Mouse (Mus musculus) fibroblast of lung, adult 2 months (primary cell): ENCODE results near the gene Pou3f1.

ENCODE experiments used
- DNase-seq: peaks from one replicate; pipeline ENCODE4 v3.0.0-alpha.2; 2011; ENCODE audit warnings: low read depth

The Pou3f1 gene

DNA sequence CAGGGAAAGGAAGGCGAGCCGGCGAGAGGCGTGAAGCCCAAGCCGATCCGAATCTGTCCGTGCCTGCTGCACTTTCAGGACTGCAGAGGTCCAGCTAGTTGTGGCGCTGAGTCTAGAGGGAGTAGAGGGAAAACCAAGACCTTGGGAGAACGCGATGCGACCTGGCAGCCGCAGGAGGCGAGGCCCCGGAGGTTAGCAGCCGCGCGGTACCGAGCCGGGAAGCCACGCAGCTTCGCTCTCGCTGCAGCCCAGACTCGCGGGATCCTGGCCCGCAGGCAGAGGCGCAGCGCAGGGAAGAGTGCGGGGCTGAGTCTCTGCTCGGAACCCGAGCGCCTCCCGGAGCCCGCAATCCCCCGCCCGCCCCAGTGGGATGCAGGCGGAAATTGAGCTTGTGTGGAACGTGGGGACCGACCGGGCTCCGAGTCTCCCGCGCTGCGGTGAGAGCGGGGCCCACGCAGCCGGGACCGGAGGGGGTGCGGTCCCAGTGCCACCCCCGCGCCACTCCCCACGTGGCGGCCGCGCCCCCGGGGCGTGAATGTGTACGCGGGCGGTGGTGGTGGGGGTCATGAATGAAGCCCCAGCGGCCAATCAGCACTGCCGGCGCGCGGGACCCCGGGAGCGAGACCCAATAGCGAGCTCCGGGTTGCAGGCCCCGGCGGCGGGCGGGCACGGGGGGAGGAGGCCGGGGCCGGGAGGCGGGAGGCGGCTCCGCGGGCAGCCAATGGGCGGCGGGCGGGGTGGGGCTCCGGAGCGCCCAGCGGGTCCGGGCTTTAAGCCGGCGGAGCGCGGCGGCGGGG lies 445 bp downstream of the Pou3f1 start:
- peak; percentile 19 for DNase-seq

DNA sequence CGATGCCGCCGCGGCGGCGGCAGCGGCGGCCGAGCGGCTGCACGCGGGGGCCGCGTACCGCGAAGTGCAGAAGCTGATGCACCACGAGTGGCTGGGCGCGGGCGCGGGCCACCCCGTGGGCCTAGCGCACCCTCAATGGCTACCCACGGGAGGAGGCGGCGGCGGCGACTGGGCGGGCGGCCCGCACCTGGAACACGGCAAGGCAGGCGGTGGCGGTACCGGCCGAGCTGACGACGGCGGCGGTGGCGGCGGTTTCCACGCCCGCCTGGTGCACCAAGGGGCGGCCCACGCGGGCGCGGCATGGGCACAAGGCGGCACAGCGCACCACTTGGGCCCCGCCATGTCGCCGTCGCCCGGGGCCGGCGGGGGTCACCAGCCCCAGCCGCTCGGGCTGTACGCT lies 1.2 kb downstream of the Pou3f1 start:
- no peak for DNase-seq

DNA sequence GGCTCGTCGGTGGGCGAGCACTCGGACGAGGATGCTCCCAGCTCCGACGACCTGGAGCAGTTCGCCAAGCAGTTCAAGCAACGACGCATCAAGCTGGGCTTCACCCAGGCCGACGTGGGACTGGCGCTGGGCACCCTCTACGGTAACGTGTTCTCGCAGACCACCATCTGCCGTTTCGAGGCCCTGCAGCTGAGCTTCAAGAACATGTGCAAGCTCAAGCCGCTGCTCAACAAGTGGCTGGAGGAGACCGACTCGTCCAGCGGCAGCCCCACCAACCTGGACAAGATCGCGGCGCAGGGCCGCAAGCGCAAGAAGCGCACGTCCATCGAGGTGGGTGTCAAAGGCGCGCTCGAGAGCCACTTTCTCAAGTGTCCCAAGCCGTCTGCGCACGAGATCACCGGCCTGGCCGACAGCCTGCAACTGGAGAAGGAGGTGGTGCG lies 1.8 kb downstream of the Pou3f1 start:
- no peak for DNase-seq

DNA sequence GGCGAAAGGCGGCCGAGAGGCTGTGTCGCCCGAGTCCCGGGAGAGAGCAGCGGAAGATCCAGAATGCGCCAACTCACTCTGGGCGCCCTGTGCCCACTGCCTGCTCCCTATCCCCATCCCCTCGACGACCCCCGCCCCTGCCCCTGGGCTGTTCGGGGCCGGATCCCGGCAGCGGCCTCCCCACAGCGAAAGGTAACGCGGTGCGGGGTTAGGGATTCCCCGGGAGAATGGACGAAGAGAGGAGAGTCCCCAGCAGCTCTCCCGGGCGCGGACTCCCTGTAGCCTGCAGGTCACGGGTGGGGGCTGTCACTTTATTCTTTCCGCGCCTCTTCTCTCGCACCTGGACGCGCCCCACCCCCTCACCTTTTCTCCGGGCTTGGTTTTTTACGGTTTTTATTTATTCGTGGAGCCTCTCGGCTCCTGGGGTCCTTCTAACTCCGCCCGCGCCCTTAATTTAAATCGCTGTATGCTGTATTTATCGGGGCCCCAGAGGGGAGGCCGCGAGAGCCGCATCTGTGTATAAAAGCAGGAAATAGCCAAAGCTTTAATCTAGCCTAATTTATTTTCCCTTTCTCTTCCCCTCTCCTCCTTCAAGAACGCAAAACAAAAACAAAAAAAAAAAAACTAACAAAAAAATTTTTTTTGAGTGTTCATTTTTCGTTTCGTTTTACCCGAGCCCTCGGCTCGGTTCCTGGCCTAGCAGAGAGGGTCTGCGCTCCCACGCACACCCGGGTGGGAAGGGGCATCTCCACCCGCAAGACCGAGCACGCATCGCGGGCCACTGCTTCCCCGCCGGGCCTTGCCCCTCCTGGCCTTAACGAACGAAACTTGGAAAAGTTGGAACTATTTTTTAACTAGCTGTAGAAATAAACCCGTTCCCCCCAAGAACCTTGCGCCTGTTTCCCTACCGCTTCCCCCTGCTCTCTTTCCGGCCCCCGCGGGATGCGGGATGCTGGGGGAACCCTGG lies 2.9 kb downstream of the Pou3f1 start:
- no peak for DNase-seq

DNA sequence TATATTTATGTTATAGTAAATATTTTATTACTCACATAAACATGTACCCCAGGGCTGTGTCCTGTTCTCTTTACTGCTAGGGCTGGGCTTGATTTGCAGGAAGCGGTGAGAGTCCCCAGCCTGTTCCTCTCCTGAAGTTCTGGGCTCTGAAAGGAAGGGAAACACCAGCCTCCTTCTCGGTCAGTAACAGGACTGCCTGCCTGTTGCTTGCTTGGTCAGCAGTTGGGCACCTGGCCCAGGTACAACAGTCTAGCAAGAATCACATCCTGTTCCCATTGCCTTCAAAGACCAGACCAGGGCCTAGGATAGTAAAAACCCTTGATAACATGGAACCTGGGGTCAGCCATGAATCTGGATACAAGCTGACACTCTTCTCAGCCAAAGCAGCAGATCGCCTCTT lies 4.0 kb downstream of the Pou3f1 start:
- DNase-seq = no peak

DNA sequence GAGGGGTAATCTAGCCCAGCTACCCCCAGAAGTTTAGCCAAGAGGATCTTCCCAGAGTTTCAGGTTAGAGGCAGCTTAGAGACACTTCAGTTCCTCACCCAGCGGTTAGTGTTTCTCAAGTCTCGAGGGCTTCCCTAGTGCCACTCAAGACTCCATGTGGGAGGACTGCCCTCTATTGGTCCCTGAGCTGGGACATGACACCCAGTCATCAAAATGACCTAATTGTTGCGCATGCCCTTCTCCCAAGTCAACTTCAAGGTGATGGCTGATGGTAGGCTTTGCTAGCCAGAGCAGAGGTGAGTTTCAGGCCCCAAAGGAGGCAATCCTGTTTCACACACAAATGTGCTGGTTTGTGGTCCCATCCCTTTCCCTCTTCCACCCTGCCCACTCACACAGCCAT lies 6.4 kb downstream of the Pou3f1 start:
- DNase-seq = no peak

DNA sequence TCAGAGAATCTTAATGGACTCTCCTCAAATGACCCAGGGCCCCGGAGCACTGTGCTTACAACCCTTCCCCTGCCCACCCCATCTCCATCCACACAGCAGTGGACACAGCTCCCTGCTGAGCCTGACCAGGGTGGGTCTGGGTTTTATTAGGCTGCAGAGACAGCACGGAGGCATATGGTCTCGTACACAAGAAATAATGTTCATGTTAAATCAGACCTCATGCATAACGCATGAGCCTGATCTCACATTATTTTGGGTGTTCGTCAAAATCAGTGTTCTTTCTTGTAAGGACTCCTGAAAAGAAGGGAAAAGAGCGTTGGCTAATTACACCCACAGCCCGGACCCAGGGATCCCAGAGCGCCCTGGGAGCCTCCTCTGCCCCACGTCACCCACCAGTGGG lies 7.6 kb downstream of the Pou3f1 start:
- DNase-seq = no peak

DNA sequence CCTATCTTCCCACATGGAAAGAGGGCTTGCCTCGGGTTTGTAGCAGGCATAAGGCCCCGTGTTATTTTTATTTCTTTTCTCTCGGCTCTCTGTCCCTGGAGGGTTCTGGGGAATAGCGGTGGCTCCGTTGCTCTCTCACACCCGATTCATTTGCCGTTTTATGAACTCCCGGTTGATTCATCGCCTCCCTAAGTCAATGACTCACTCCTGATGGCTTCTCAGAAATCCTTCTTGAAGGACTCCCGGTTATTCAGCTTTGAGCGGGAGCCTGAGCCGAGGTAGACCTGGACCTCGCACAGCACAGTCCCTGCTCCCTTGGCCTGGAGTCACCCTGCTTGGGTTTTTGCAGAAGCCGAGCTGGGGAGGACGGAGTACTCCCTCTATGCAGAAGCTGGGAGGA lies 8.0 kb downstream of the Pou3f1 start:
- no peak for DNase-seq

DNA sequence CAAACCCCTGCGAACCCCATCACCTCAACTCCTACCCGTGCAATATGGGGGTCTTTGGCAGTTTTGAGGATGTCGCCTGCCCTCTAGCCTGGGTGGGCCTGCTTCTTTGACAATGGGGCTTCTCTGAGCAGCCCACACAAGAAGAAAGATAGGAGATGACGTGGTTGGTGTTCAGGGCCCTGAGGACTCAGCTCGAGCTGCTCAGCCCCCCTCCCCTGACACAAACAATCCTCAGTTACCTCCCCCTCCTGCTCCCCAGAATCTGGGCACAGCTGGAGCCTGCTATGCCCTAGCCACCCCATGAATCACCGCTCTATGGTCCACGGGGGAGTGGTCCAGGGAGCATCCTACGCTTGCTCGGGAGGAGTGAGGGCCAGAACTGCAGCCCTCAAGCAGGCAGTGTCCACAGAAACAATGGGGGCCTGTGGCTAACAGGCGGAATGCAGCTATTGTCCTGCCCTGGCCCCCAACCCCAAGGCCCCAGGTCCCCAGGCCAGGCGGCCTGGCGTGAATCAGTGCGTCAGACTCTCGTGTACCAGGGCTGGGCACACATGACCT lies 10.9 kb downstream of the Pou3f1 start:
- no peak for DNase-seq

DNA sequence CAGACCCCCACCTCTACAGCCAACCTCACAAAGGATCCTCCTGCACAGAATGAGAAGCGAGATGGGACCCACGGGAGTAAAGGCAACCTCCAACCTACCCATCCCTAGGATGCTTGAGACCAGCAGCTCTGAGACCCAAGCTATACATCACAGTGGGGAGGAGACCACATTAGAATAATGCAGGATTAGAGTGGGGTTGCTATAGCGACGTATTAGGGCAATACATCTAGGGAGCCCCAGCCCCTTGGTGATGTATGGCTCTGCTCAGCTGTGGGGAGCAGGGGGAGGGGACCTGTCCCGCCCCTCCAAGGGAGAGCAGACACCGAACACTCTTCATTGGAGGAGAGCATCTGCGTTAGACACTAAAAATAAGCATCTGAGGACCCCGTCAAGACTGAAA lies 11.5 kb downstream of the Pou3f1 start:
- no peak for DNase-seq

DNA sequence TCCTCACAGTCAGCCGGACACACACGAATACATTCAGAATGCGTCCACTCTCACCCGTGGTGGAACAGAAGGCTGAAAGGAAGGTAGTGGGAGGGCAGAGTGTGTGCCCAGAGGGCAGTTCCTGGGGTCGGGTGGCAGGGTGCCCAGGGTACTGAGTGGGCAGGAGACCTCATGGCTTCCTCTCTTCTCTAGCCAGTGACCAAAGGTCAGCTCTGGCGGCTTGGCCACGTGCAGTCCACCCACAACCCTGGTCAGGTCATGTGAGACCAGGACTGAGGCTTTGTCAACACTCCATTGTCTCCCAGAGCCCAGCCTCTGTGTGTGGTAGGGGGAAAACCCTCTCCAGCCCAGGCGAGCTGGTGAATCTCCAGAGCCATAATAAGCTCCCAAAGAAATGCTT lies 13.6 kb downstream of the Pou3f1 start:
- no peak for DNase-seq

DNA sequence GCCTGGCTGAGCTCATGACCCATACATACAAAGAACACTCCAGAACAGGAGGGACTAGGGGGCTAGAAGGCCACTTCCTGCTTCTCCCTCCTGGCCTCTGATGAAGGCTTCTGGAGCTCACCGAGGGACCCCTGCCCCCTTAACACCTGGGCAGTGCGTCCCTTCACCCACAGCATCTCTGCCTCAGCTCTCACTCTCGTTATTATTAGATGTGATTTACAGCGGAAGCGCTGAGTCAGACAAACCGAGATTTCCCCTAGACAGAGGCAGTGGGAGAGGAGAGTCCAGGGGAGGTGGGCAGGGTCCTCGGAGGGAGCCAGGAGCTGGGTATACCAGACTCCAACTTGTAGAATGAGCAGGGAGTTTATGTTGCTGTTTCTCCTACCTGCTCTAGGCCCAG lies 15.0 kb downstream of the Pou3f1 start:
- no peak for DNase-seq

DNA sequence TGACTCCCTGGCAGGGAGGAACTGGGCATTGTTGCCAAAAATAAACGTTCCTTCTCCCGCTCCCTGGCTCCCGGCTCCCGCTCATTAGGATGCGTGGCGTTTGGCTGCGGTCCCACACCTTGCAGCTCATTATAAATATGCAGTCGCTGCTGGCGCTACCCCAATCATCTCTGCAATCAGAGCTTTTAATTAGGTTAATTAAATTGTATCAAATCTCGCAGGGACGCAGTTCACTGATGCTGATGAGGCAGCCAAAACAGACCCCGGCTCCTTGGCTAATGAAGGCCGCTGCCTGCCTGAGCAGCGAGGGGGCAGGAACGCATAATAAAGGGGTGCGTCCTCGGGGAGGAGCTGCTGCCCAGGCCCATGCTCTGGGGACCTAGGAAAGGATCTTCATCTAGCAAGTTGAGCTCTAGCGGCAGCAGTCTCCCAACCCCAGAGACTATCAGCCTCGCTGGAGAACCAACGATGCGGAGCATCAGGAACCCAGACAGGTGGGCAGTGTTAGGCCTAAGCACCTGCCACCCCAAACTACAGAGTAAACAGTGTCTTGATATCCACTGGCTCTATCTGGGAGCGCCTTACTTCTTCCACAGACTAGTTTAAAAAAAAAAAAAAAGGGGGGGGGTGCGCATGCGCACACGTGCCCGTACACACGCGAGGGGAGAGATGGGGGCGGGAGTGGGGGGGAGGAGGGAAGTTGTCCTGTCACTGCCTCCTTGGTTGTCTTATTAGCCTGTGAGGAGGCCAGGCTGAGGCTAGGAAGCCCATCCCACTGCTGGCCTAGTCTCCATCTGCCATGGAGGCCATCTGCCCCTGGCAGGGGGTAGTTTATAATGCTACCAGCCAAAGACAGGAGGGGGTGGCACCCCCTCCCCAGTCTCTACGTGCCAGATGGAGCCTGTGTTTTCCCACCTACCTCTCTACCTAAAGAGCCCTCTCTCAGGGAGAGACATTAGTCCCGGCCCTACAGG lies 16.0 kb downstream of the Pou3f1 start:
- no peak for DNase-seq

DNA sequence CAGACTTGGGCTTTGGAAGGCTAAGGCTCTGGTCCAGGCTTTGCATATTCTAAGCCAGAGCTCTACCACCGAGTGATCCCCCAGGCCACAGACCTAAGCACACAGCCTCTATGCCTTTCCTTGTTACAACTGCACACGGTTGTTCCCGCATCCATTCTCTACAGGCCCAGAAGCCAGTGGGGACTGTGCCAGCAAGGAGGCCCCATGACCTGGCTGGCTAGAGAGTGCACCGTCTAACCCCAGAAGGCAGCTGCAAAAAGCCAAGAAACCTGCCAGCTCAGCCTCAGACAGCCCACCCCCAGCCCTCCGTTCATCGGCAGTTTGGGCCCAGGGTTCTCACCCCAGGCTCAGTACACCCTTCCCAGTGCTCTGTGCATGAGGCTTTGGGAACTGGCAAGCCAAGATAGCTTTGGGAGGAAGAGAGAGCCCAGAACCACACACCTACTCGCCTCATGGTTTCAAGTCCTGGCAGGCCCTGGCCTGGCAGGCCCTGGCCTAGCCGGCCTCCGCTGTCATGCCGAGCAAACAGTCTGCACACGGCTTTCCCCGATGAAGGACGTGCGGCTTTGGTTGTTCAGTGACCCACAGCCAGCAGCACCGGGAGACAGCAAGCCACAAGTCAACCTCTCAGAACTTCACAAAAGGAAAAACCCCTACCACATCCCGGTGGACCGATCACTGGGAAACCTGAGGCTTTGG lies 17.9 kb downstream of the Pou3f1 start:
- no peak for DNase-seq

DNA sequence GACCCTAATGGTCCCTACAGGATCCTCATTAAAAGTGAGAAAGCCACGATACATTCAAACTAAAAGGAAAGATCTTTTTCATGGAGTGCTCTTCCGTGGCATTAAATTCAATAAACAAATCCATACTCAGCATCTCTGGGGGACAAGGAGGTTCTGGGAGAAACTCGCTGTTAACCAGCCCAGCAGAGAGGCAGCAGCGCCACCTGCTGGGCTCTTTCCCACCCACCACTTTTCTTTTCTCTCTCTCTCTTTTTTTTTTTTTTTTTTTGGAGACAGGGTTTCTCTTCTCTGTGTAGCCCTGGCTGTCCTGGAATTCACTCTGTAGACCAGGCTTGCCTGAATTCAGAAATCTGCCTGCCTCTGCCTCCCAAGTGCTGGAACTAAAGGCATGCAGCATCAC lies 18.4 kb downstream of the Pou3f1 start:
- DNase-seq = no peak

DNA sequence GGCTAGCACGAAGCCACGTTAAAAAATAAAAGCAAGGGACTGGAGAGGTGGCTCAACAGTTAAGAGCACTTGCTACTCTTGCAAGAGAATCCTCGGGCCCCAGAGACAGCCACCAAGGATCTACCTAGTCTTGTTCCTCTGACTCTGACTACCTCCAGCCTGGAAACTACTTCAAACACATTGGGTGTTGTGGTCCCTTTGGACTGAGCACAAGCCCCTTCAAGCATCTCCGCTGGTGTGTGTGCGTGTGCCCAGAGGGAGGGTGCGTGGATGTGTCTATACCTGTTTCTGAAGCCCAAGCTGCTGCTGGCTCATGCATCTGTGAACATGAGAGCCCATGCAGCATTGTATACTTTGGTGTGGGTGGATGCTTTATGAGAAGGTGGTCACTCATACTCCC lies 19.4 kb downstream of the Pou3f1 start:
- no peak for DNase-seq

DNA sequence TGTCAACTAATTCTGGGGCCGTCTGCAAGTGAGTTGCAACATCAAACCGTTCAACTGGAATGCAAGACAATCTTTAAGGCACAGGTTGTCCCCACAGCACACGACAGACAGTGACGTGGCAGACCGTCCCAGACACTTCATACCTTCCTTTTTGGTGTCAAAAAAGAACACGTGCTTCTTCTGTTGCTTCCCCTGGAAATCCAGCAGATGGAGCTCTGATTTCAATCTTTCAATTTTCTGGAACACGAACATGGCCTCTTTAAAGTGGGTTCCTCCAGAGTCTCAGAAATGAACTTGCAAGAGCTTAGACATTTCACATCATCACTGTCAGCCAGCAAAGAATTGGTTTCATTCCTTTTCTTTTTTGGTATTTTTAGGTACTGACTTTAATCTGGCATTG lies 25.7 kb downstream of the Pou3f1 start:
- no peak for DNase-seq

DNA sequence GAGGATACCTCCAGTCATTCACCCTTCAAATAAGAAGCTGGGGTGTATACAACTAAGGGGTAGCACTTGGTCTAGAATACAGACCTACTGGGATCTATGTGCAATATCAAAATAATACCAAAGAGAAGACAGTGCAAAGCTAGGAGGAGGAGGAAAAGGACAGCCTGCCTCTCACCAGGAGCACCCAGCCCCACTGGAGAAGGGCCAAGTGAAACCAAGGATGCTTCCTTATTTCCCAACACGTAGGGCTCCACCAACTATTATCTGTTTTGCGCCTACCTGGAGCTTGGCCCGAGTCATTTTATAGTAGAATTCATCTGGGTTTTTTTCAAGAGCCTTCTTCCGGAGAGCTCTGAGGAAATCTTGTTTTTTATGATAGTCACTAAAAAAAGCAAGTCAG lies 26.9 kb downstream of the Pou3f1 start:
- DNase-seq = no peak

DNA sequence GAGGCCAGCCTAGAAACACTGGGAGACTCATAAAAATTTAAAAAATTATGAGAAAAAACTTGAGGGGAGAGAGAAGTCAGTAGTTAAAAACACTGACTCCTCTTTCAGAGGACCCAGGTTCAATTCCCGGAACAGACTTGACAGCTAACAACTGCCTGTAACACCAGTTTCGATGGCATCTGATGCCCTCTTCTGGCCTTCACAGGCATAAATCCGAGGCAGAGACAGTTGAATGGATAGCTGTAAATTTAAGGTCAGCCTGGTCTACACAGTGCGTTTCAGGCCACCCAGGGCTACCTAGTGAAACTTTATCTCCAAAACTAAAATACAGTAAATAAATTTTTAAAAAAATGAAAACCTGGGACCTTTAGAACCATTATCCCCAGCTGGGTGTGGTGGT lies 28.4 kb downstream of the Pou3f1 start:
- DNase-seq = no peak

DNA sequence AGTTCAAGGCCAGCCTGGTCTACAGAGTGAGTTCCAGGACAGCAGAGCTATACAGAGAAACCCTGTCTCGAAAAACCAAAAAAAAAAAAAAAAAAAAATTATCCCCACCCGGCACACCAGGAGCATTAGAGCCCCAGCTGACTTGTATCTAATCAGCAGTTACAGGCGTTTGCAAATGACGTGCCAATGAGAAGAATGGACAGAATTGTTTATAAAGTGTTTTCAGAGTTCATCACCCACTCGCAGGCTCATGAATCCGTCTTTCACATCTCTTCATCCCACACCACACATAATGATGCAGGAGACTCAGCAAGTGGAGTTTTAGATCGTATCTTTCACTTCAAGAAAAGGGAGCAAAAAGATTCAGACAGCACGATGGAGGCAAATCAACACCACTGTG lies 28.8 kb downstream of the Pou3f1 start:
- DNase-seq = no peak

DNA sequence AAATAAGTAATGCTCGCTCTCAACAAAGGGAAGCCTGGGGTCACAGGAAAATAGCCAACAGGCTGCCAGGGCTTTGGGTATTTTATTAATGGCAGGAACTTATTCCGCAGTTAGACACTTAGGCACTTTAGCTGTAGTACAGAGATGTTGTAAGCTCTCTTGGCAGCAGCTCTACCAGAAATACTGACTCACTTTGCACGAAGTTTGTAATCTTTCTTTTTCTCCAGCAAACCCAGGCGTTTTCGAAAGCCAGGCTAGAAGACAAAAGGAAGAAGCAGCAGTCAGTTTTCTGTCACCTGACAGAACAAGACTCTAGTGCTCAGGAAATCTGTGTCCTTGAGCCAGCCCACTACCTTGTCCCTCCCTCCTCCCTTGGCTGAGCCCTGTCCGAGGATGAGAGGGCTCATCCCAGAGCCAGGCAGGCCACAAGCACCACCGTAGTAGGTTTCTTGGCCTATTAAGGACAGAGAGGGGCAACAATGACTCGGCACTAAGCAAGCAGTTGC lies 29.3 kb downstream of the Pou3f1 start:
- DNase-seq = peak; percentile 49
